Mouse (Mus musculus) splenic B cell, adult 2 months (primary cell): ENCODE measurements around the gene Samd14.

ENCODE experiments used
- DNase-seq: peaks from one replicate; pipeline ENCODE4 v3.0.0-alpha.2; 2011; ENCODE audit warnings: low read depth, low spot score
- H3K27me3 ChIP-seq: 2 replicates; pipeline ENCODE4 v1.6.1; 2012; ENCODE audit warnings: mild to moderate bottlenecking, low read length, moderate library complexity, mixed read lengths; ENCODE audit not compliant: control insufficient read depth, poor library complexity, insufficient read depth, severe bottlenecking
- H3K36me3 ChIP-seq: 2 replicates; pipeline ENCODE4 v1.6.1; 2012; ENCODE audit warnings: mild to moderate bottlenecking, low read length, moderate library complexity, mixed read lengths; ENCODE audit not compliant: control insufficient read depth, poor library complexity, insufficient read depth, severe bottlenecking

Gene Samd14

GRCm38 (mm10) chr11:95026849-95027248 lies 17.2 kb downstream of the Samd14 start:
- no peak for DNase-seq
- H3K27me3 ChIP-seq, result no peaks in the 10 kb centered on the region
- no peaks in the 10 kb centered on the region for H3K36me3 ChIP-seq

- Histone ChIP-seq H3K27me3 (no peaks in the 10 kb centered on the region), H3K36me3 (no peaks in the 10 kb centered on the region)
- no peak for DNase-seq
Observed at GRCm38 (mm10) chr11:95027850-95028470, 18.3 kb downstream of the Samd14 start.

DNA sequence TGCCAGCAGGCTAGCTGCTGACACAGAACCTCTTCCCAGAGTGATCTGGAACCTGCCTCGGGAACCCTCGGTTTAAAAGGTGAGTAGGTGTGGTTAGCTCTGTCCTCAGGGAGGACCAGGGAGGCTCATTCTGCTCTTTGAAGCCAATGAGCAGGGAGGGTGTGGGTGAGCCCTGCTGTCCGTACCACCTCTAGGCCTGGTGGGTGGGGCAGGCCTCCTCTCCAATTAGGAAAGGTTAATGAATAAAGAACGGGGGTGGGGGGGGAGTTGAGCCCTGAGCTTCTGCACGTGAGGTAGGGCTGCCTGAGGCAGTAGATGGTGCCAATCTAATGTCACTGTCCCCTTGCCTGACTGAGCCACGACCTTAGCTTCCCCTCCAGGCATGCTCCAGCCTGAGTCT lies 23.3 kb downstream of the Samd14 start:
- no peak for DNase-seq
- no peaks in the 10 kb centered on the region for H3K36me3 ChIP-seq
- no peaks in the 10 kb centered on the region for H3K27me3 ChIP-seq

DNA sequence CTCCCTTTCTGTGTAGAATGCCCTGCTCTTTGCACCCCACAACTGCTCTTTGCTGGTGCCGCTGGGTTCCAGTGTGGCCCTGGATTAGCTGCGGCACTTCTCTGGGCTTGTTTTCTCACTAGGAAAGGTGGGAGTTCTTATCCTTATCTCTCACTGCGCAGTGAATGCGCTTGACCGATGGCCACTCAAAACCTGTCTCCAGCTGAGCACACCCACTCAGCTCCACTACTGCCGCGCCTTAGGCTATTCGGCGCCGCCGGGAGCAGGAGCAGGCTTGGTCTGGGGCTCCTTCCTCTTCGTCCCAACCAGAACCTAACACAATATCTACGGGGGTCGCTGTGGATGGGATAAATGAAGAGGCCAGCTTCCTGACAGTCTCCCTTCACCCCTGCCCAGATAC lies 23.9 kb downstream of the Samd14 start:
- DNase-seq, result no peak
- no peaks in the 10 kb centered on the region for H3K27me3 ChIP-seq
- H3K36me3 ChIP-seq, result no peaks in the 10 kb centered on the region

DNA sequence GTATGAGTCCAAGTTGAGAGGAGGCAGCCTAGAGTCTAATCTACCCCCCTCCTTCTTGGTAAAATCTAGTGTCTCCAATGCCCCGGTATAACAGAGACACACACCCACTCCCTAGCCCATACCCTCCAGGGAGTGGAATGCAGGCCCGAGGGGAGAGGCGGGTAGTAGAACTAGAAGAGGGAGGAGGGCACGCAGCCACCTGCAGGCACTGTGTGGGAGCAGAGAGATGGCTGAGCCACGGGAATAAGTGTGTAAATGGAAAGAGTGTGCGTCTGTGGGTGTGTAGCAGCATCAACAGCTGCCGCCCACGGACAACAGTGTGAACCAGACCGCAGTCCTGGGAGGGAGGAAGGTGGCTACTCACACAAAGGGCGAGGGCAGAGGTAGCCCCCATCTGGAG lies 25.2 kb downstream of the Samd14 start:
- Histone ChIP-seq H3K27me3 (no peaks in the 10 kb centered on the region), H3K36me3 (no peaks in the 10 kb centered on the region)
- no peak for DNase-seq

DNA sequence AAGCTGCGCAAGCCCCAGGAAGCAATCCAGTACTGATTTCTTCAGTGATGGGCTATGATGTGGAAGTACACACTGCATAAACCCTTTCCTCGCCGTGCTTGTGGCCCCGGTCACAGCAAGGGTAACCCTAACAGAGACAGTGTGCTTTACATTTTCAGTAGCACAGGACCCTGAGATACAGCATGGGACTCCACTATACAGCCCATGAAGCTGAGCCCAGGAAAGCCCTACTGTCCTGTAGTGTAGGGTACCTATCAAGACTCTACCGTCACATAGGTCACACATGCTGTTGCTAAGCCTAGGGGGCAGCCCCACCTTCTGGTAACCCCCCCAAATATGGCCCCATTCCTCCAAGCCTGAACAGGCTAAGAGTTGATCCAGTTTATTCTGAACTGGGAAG lies 26.8 kb downstream of the Samd14 start:
- no peak for DNase-seq
- H3K27me3 ChIP-seq, result no peaks in the 10 kb centered on the region

DNA sequence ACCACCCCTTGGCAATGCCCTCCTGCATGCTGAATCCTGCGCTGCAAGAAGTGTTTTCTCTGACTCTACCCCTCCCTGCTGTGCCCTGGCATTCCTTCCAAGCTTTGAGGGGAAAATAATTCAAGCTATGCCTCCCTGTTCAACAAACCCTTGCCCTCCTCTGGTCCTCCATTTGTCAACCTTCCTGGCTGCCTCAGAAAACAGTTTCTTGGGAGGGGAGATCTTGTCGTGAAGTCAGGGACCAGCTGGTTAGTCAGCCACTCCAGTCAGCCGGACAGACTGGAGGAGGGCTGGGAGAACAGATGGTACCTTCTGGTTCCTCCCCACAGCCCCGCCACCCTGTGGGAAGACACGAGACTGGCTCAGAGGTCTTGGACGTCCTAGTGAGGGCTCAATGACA lies 27.6 kb downstream of the Samd14 start:
- H3K27me3 ChIP-seq, result no peaks in the 10 kb centered on the region
- H3K36me3 ChIP-seq, result no peaks in the 10 kb centered on the region
- DNase-seq, result no peak

More for the DNA sequence above, 26.8 kb downstream of the Samd14 start:
- H3K36me3 ChIP-seq, result no peaks in the 10 kb centered on the region

DNA sequence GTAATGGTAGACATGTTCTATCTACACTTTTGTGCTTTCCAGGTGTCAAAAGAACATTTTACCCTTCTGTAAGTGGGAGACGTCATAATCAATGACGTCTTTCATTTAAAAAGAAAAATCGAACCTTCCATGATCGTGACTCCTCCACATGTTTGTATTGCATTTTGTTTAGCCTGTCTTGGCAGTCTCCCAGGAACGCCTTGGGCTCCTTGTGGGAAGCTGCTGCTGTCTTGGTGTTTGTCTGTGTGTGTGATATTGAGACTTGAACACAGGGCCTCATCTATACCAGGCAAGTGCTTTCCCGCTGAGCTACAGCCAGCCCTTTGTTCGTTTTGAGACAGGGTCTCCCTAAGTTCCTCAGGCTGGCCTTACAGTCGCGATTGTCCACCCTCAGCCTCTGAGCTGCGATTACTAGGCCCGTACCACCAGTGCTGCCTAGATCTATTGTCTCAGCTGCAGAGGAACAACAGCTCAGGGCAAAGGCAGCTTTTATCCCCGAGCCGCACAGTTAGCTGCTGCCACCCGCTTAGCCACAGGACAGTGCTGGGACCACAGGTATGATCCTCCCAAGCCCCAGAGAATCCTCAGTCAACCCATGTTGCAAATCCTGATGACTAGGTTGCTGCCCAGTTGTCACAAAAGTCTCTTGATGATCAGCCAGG lies 28.6 kb downstream of the Samd14 start:
- no peak for DNase-seq
- H3K27me3 ChIP-seq, result no peaks in the 10 kb centered on the region
- H3K36me3 ChIP-seq, result no peaks in the 10 kb centered on the region

DNA sequence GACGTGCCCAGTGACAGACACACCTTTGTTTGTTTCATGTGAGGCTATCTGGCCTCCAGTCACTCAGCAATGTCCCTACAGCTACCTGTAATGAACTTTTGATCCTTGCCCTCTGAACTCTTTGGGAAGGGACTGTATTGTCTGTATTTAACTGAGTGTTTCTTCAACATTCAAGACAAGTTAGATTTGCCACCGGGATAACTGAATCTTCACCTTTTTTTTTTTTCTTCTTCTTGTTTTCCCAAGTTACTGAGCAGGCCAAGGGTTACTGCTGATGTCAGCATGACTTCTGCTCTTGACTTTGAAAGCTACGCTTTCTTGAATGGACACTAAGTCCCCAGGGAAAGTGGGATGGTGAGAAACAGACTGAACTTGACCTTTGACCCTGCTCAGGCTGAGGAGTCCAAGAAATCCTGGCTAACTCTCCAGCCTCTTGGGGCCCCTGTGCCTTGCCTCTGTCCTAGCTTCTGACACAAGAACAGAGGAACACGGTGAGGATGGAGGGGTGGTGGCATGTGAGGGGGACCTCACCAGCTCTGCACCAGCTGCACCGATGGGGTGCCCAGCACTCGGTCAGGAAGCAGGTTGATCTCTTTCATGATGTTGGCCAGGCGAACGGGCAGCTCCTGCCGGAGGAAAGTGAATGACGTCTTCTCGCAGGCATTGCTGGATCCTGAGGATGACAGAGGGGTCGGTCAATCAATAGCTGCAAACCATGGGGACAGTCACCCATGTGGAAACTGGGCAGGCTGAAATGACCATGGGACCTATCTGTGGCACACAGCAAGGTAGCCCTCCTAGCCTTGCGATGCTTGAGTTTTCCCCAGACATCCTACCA lies 29.4 kb downstream of the Samd14 start:
- Histone ChIP-seq H3K36me3 (no peaks in the 10 kb centered on the region), H3K27me3 (no peaks in the 10 kb centered on the region)
- DNase-seq, result no peak

DNA sequence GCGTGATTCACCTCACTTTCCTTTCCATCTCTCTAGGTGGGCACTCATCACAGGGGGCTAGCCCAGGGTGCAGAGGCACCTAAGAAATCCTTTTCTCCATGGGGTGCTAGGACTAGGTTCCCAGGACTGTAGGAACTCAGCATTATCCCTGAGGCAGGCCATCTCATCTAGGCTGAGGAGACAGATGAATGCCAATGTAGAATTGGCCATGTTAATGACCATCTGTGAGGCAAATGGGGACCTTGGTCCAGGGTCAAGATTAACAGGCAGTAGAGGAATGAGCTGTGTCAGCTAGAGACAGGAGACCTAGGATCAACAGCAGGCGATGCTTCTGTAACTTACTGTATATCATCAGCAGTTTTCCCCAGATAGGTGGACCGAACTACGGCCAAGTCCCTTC lies 30.1 kb downstream of the Samd14 start:
- Histone ChIP-seq H3K27me3 (no peaks in the 10 kb centered on the region), H3K36me3 (no peaks in the 10 kb centered on the region)
- no peak for DNase-seq

- no peaks in the 10 kb centered on the region for H3K36me3 ChIP-seq
- DNase-seq, result peak; percentile 24
Observed at GRCm38 (mm10) chr11:95040491-95041138, 30.9 kb downstream of the Samd14 start.

GRCm38 (mm10) chr11:95041139-95041609 lies 31.5 kb downstream of the Samd14 start, which contains the start of gene Pdk2:
Pdk2 (minus strand) TSS chr11:95041354.
- H3K27me3 ChIP-seq, result no peaks in the 10 kb centered on the region
- H3K36me3 ChIP-seq, result no peaks in the 10 kb centered on the region
- DNase-seq, result peak; percentile 95

More at GRCm38 (mm10) chr11:95040491-95041138, 30.9 kb downstream of the Samd14 start:
- no peaks in the 10 kb centered on the region for H3K27me3 ChIP-seq

- H3K36me3 ChIP-seq, result no peaks in the 10 kb centered on the region
- peak; percentile 71 for DNase-seq
- no peaks in the 10 kb centered on the region for H3K27me3 ChIP-seq
Observed at GRCm38 (mm10) chr11:95042096-95042495, 32.4 kb downstream of the Samd14 start.

GRCm38 (mm10) chr11:95043060-95043459 lies 33.4 kb downstream of the Samd14 start:
- Histone ChIP-seq H3K27me3 (no peaks in the 10 kb centered on the region), H3K36me3 (no peaks in the 10 kb centered on the region)
- DNase-seq, result no peak
